Mouse (Mus musculus): ENCODE results near the gene Cd164. TPM values are rescaled to one million over a fixed set of nuclear protein-coding genes. Genes with fewer than 3 reads are reported as not detected.

Cd164 gene
- polyA plus RNA-seq (2014; fragmentation: Nextera tagmentation; extraction: Ambion mirVana), result 44.6 and 65.9 TPM in 2 replicates

GRCm38 (mm10) chr10:41518981-41519618, at the start of gene Cd164:
Gene Cd164 (plus strand): TSS chr10:41519414.
- ATAC-seq (ENCODE audit: low read depth), result peak; percentile 93
- WGBS, result under 1% methylated on average over 58 of the region's 69 CpGs
- Histone ChIP-seq H3K4me3 (ENCODE audit: low read depth, low read length) (peak within 1 kb of the TSS; percentile 75), H3K27me3 (ENCODE audit: control insufficient read depth, insufficient read depth, low read length) (no peaks in the 10 kb centered on the region), H3K36me3 (ENCODE audit: control insufficient read depth, insufficient read depth, low read length) (no peaks in the 10 kb centered on the region), H3K9ac (replicated peaks; ENCODE audit: low read depth, low read length) (peak within 1 kb of the TSS; percentile 88), H3K9me3 (ENCODE audit: control insufficient read depth, low read length) (no peaks in the 10 kb centered on the region), H3K27ac (ENCODE audit: low read depth, low read length) (peak within 1 kb of the TSS; percentile 100), H3K4me2 (ENCODE audit: low read depth, low read length) (peak within 1 kb of the TSS; percentile 73), H3K4me1 (ENCODE audit: control insufficient read depth, insufficient read depth, low read length) (peaks cover 15% of the 10 kb centered on the region)

DNA sequence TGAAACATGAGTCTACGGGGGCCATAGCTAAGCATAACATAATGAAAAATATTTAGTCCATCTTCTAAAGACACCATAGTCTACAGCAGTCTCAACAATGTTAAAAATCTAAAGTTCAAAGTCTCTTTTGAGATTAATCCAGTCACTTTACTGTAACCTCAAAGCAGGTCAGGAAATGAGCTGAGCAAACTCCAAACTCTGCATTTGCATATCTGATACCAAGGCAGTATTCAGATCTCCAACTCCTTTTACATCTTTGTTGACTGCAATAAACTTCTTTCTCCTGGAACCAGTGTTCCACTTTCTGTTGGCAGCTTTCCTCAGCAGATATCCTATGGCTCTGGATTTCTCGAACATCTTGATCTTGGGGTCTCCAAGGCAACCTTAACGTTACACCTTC, 48.5 kb upstream of the Cd164 start:
- 84% methylated on average over 3 of the region's 3 CpGs for WGBS
- Histone ChIP-seq H3K36me3 (ENCODE audit: control insufficient read depth, insufficient read depth, low read length) (peaks cover 6% of the 10 kb centered on the region; the same call in 1 of the 2 replicates), H3K4me1 (ENCODE audit: control insufficient read depth, insufficient read depth, low read length) (peaks cover under 1% of the 10 kb centered on the region; the same call in 1 of the 2 replicates), H3K9me3 (ENCODE audit: control insufficient read depth, low read length) (no peaks in the 10 kb centered on the region), H3K9ac (replicated peaks; ENCODE audit: low read depth, low read length) (no peak overlapping the region), H3K27ac (ENCODE audit: low read depth, low read length) (no peak overlapping the region), H3K4me2 (ENCODE audit: low read depth, low read length) (no peak overlapping the region), H3K27me3 (ENCODE audit: control insufficient read depth, insufficient read depth, low read length) (no peaks in the 10 kb centered on the region), H3K4me3 (ENCODE audit: low read depth, low read length) (no peak overlapping the region)
- no peak for ATAC-seq (ENCODE audit: low read depth)

GRCm38 (mm10) chr10:41472534-41472933, 46.7 kb upstream of the Cd164 start:
- Histone ChIP-seq H3K4me2 (ENCODE audit: low read depth, low read length) (no peak overlapping the region), H3K9me3 (ENCODE audit: control insufficient read depth, low read length) (no peaks in the 10 kb centered on the region), H3K4me1 (ENCODE audit: control insufficient read depth, insufficient read depth, low read length) (peaks cover 13% of the 10 kb centered on the region; the same call in 1 of the 2 replicates), H3K4me3 (ENCODE audit: low read depth, low read length) (no peak overlapping the region), H3K36me3 (ENCODE audit: control insufficient read depth, insufficient read depth, low read length) (no peaks in the 10 kb centered on the region), H3K9ac (replicated peaks; ENCODE audit: low read depth, low read length) (no peak overlapping the region), H3K27me3 (ENCODE audit: control insufficient read depth, insufficient read depth, low read length) (no peaks in the 10 kb centered on the region), H3K27ac (ENCODE audit: low read depth, low read length) (no peak overlapping the region)
- no peak for ATAC-seq (ENCODE audit: low read depth)

DNA sequence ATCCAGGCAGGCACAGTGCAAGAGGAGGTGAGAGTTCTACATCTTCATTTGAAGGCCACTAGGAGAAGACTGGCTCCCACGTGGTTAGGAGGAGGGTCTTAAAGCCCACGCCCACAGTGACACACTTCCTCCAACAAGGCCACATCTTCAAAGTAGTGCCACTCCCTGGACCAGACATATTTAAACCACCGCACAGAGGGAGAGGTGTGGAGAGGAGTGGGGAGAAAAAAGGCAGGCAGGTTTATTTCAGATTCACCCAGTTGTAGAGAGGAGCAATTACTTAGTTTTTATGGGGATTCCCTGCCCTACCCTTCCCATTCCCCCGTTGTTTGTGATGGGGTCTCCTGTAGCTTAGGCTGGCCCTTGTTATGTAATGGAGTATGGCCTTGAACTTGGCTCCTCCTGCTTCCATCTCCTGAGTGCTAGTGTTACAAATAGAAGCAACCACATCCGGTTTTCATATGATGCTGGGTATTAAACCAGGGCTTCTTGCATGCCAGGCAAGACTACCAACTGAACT, 46.2 kb upstream of the Cd164 start:
- ATAC-seq (ENCODE audit: low read depth), result no peak
- WGBS, result 75% methylated on average over 5 of the region's 5 CpGs
- H3K4me3 ChIP-seq (ENCODE audit: low read depth, low read length), result no peak overlapping the region
- H3K27ac ChIP-seq (ENCODE audit: low read depth, low read length), result no peak overlapping the region
- no peaks in the 10 kb centered on the region for H3K9me3 ChIP-seq (ENCODE audit: control insufficient read depth, low read length)
- H3K27me3 ChIP-seq (ENCODE audit: control insufficient read depth, insufficient read depth, low read length), result no peaks in the 10 kb centered on the region
- H3K9ac ChIP-seq (replicated peaks; ENCODE audit: low read depth, low read length), result no peak overlapping the region
- peaks cover 16% of the 10 kb centered on the region for H3K4me1 ChIP-seq (ENCODE audit: control insufficient read depth, insufficient read depth, low read length)
- no peak overlapping the region for H3K4me2 ChIP-seq (ENCODE audit: low read depth, low read length)
- H3K36me3 ChIP-seq (ENCODE audit: control insufficient read depth, insufficient read depth, low read length), result no peaks in the 10 kb centered on the region

GRCm38 (mm10) chr10:41473782-41474468, 45.3 kb upstream of the Cd164 start:
- ATAC-seq (ENCODE audit: low read depth), result no peak
- Histone ChIP-seq H3K9me3 (ENCODE audit: control insufficient read depth, low read length) (no peaks in the 10 kb centered on the region), H3K9ac (replicated peaks; ENCODE audit: low read depth, low read length) (no peak overlapping the region), H3K4me3 (ENCODE audit: low read depth, low read length) (no peak overlapping the region), H3K4me1 (ENCODE audit: control insufficient read depth, insufficient read depth, low read length) (peaks cover 18% of the 10 kb centered on the region), H3K4me2 (ENCODE audit: low read depth, low read length) (no peak overlapping the region), H3K36me3 (ENCODE audit: control insufficient read depth, insufficient read depth, low read length) (no peaks in the 10 kb centered on the region), H3K27me3 (ENCODE audit: control insufficient read depth, insufficient read depth, low read length) (no peaks in the 10 kb centered on the region), H3K27ac (ENCODE audit: low read depth, low read length) (no peak overlapping the region)
- WGBS, result 83% methylated on average over 6 of the region's 6 CpGs

DNA sequence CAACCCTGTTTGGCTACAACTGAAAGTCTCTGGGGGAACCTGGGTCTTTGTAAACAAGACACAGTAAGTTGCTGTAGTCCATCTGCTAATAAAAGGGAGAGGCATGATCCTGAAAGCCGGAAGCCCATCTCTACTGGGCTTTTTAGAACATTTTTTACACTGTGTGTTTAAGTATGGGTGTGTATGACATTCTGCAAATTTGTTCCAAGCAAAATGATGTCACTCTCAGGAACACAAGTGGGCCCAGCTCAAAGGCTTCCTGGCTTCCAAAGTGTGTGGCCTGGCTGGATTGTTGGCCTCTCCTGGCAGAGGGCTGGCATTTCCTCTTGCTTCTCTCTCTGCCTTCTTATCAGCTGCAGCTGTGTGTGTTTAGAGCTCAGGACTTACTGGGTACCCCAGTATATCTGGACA, 44.2 kb upstream of the Cd164 start:
- ATAC-seq (ENCODE audit: low read depth), result no peak
- H3K27me3 ChIP-seq (ENCODE audit: control insufficient read depth, insufficient read depth, low read length), result no peaks in the 10 kb centered on the region
- H3K9ac ChIP-seq (replicated peaks; ENCODE audit: low read depth, low read length), result no peak overlapping the region
- WGBS, result 82% methylated on average over 1 of the region's 1 CpGs
- H3K4me1 ChIP-seq (ENCODE audit: control insufficient read depth, insufficient read depth, low read length), result peaks cover 18% of the 10 kb centered on the region
- no peak overlapping the region for H3K27ac ChIP-seq (ENCODE audit: low read depth, low read length)
- no peaks in the 10 kb centered on the region for H3K36me3 ChIP-seq (ENCODE audit: control insufficient read depth, insufficient read depth, low read length)
- H3K4me2 ChIP-seq (ENCODE audit: low read depth, low read length), result no peak overlapping the region
- H3K9me3 ChIP-seq (ENCODE audit: control insufficient read depth, low read length), result no peaks in the 10 kb centered on the region
- no peak overlapping the region for H3K4me3 ChIP-seq (ENCODE audit: low read depth, low read length)

GRCm38 (mm10) chr10:41476171-41477017, 42.8 kb upstream of the Cd164 start, which contains the start of gene Mical1:
Gene Mical1 (plus strand): TSS chr10:41476314.
- Histone ChIP-seq H3K36me3 (ENCODE audit: control insufficient read depth, insufficient read depth, low read length) (no peaks in the 10 kb centered on the region), H3K9ac (replicated peaks; ENCODE audit: low read depth, low read length) (peak within 1 kb of the TSS; percentile 65), H3K4me3 (ENCODE audit: low read depth, low read length) (peak within 1 kb of the TSS; percentile 44), H3K27ac (ENCODE audit: low read depth, low read length) (peak within 1 kb of the TSS; percentile 67), H3K27me3 (ENCODE audit: control insufficient read depth, insufficient read depth, low read length) (no peaks in the 10 kb centered on the region), H3K4me1 (ENCODE audit: control insufficient read depth, insufficient read depth, low read length) (peaks cover 18% of the 10 kb centered on the region), H3K4me2 (ENCODE audit: low read depth, low read length) (peak within 1 kb of the TSS; percentile 70), H3K9me3 (ENCODE audit: control insufficient read depth, low read length) (no peaks in the 10 kb centered on the region)
- 1% methylated on average over 35 of the region's 35 CpGs for WGBS
- ATAC-seq (ENCODE audit: low read depth), result peak; percentile 72

DNA sequence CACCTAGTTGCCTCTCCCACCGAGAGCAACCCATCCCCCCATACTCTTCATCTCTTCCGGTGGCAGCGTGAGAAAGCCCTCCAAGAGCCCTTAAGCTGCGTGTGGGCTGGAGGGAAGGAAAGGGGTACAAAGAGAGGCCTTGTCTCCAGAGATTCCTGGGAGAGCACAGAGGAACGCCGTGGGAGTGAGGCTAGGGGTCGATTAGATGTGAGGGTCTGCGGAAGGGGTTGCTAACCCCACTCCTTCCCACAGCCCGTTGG, 42.3 kb upstream of the Cd164 start:
- ATAC-seq (ENCODE audit: low read depth), result peak; percentile 35
- Histone ChIP-seq H3K4me2 (ENCODE audit: low read depth, low read length) (peak overlapping the region; percentile 70), H3K9me3 (ENCODE audit: control insufficient read depth, low read length) (no peaks in the 10 kb centered on the region), H3K9ac (replicated peaks; ENCODE audit: low read depth, low read length) (peak overlapping the region; percentile 65), H3K4me3 (ENCODE audit: low read depth, low read length) (peak overlapping the region; percentile 44), H3K4me1 (ENCODE audit: control insufficient read depth, insufficient read depth, low read length) (peaks cover 18% of the 10 kb centered on the region), H3K36me3 (ENCODE audit: control insufficient read depth, insufficient read depth, low read length) (no peaks in the 10 kb centered on the region), H3K27ac (ENCODE audit: low read depth, low read length) (peak overlapping the region; percentile 67), H3K27me3 (ENCODE audit: control insufficient read depth, insufficient read depth, low read length) (no peaks in the 10 kb centered on the region)
- 0% methylated on average over 9 of the region's 9 CpGs for WGBS

All from neural tube, embryonic 14.5 days (tissue).